Mouse (Mus musculus) kidney, adult 2 months (tissue): ENCODE measurements around the gene Zfpl1.

Experiments
- CTCF ChIP-seq: fragments of 200-500 bp; conservative IDR thresholded peaks from 2 replicates; pipeline ENCODE4 v1.5.1; 2011; ENCODE audit warnings: low read depth, mild to moderate bottlenecking, control low read depth, low read length, moderate library complexity, mixed read lengths; ENCODE audit not compliant: insufficient read depth, insufficient read length
- POLR2A ChIP-seq: fragments of 200-500 bp; IDR thresholded peaks from one replicate; pipeline ENCODE4 v1.6.1; 2011; ENCODE audit warnings: low read depth, low read length, control low read depth

- no peak for TF ChIP-seq CTCF
- TF ChIP-seq POLR2A = no peak
Observed at GRCm38 (mm10) chr19:6073889-6074288, 10.9 kb downstream of the Zfpl1 start.
